In genomic region chr8:117177236-117177635, GRCm38 (mm10) we compare ENCODE assay signal across 21 mouse cellular contexts.
"Had no signal": no experiment of that assay in that cellular context is flagged by ENCODE, and none has a peak within 500 bp of the region (broad histone marks: within the 10 kb centered on the region; RNA-seq: fewer than 3 reads in every experiment).

No protein-coding gene starts in this region.

- H3K4me1 ChIP-seq: midbrain, embryonic 10.5 days had no signal

- H3K27ac ChIP-seq: kidney, embryonic 15.5 days; limb, embryonic 12.5 days; limb, embryonic 15.5 days; liver, embryonic 14.5 days; lung, embryonic 15.5 days; midbrain, embryonic 10.5 days; midbrain, embryonic 13.5 days; neural tube, embryonic 13.5 days; stomach, embryonic 15.5 days had no signal

- H3K36me3 ChIP-seq: kidney, embryonic 15.5 days; lung, embryonic 15.5 days; stomach, embryonic 15.5 days had no signal

- DNase-seq: kidney, adult 18-20 months; kidney, postnatal 10 days; kidney, postnatal 36 days; left cerebral cortex, postnatal 4 days; liver, postnatal 0 days; retina, postnatal 1 day; right cerebral cortex, postnatal 25 days; spleen, adult 18-20 months; thymus, adult 18-20 months; thymus, postnatal 14 days; thymus, postnatal 4 days had no signal

- H3K4me3 ChIP-seq: kidney, embryonic 15.5 days; limb, embryonic 12.5 days; limb, embryonic 15.5 days; lung, embryonic 15.5 days; midbrain, embryonic 10.5 days; midbrain, embryonic 13.5 days; myocyte; neural tube, embryonic 13.5 days; stomach, embryonic 15.5 days had no signal
